Mouse (Mus musculus) ES-E14 (cell line): ENCODE results near the gene Cxcl3. TPM values are rescaled to one million over a fixed set of nuclear protein-coding genes. Genes with fewer than 3 reads are reported as not detected.

Source experiments
- DNase-seq: peaks from one replicate; pipeline ENCODE4 v3.0.0-alpha.2; 2013; ENCODE audit warnings: low read depth, low spot score
- H3K27ac ChIP-seq: 2 replicates; pipeline ENCODE4 v1.5.1; 2012; ENCODE audit warnings: low read depth, mild to moderate bottlenecking, low read length, moderate library complexity, mixed read lengths; ENCODE audit not compliant: poor library complexity, insufficient read depth, severe bottlenecking
- H3K36me3 ChIP-seq: 2 replicates; pipeline ENCODE4 v1.6.1; 2012; ENCODE audit warnings: mild to moderate bottlenecking, low read length, moderate library complexity, mixed read lengths; ENCODE audit not compliant: control insufficient read depth, poor library complexity, insufficient read depth, severe bottlenecking
- H3K4me1 ChIP-seq, 2 experiments: fragments of 150-350 bp in 1 of 2; sonication (generic) in 1 of 2; 2 replicates each; pipeline ENCODE4 v1.6.1; 2012; ENCODE audit warnings: low read length in 2 of 2, mild to moderate bottlenecking in 1 of 2, mixed read lengths in 1 of 2; ENCODE audit not compliant: control insufficient read depth in 2 of 2, insufficient read depth in 2 of 2, poor library complexity in 1 of 2
- H3K4me3 ChIP-seq, 2 experiments: fragments of 150-350 bp in 1 of 2; sonication (generic) in 1 of 2; 2 replicates each; pipeline ENCODE4 v1.5.1; 2012; ENCODE audit warnings: low read length in 2 of 2, low read depth in 1 of 2, mild to moderate bottlenecking in 1 of 2, mixed read lengths in 1 of 2; ENCODE audit not compliant: insufficient read depth in 1 of 2, poor library complexity in 1 of 2, severe bottlenecking in 1 of 2
- H3K9ac ChIP-seq: 2 replicates; pipeline ENCODE4 v1.6.1; 2012; ENCODE audit warnings: low read depth, mild to moderate bottlenecking, low read length, mixed read lengths; ENCODE audit not compliant: poor library complexity, insufficient read depth, severe bottlenecking
- H3K9me3 ChIP-seq: fragments of 150-350 bp; sonication (generic); 2 replicates; pipeline ENCODE4 v1.6.1; 2012; ENCODE audit warnings: low read depth, mild to moderate bottlenecking, low read length; ENCODE audit not compliant: control insufficient read depth, insufficient read depth
- CHD2 ChIP-seq: IDR thresholded peaks from 2 replicates; pipeline ENCODE4 v1.6.1; 2014; ENCODE audit warnings: mild to moderate bottlenecking, low read depth, low read length, inconsistent platforms
- HCFC1 ChIP-seq: IDR thresholded peaks from 2 replicates; pipeline ENCODE4 v1.6.1; 2012; ENCODE audit warnings: low read length, inconsistent platforms, borderline replicate concordance; ENCODE audit not compliant: insufficient read depth
- MAFK ChIP-seq: IDR thresholded peaks from 2 replicates; pipeline ENCODE4 v1.6.1; 2014; ENCODE audit warnings: mild to moderate bottlenecking, low read depth, low read length, inconsistent platforms; ENCODE audit not compliant: insufficient read depth
- ZC3H11A ChIP-seq: IDR thresholded peaks from 2 replicates; pipeline ENCODE4 v1.6.1; 2012; ENCODE audit warnings: low read depth, mild to moderate bottlenecking, inconsistent platforms, low read length, borderline replicate concordance
- ZNF384 ChIP-seq: IDR thresholded peaks from 2 replicates; pipeline ENCODE4 v1.6.1; 2012; ENCODE audit warnings: low read depth, low read length, inconsistent platforms
- in situ Hi-C, 2 experiments: fragments of 600-800 bp; cut with MboI; formaldehyde crosslinking; loops; one replicate each; pipeline ENCODE4 v1.15.1; 2025; ENCODE audit warnings: low sequenced_read_pairs in 2 of 2, inconsistent platforms in 1 of 2; ENCODE audit not compliant: unreplicated experiment in 2 of 2
- total RNA-seq: library from RNA; depleted of rRNA; stranded (reverse); fragments of 300-350 nt; gene quantifications from 2 replicates; pipeline ENCODE4 v1.2.3, GENCODE M21; 2012; rRNA removed

Gene Cxcl3
- not detected in 2 replicates for total RNA-seq

- H3K36me3 ChIP-seq = no peaks in the 10 kb centered on the region
Measured at GRCm38 (mm10) chr5:90785659-90786588, at the start of gene Cxcl3. Gene Cxcl3, plus strand, starts transcription at chr5:90786103.

GRCm38 (mm10) chr5:90742029-90742428 lies 43.9 kb upstream of the Cxcl3 start:
- H3K9me3 ChIP-seq = no peaks in the 10 kb centered on the region
- H3K4me3 ChIP-seq = no peak overlapping the region
- in situ Hi-C loops = no loop called here
- no peaks in the 10 kb centered on the region for H3K4me1 ChIP-seq
- TF ChIP-seq MAFK (no peak), ZC3H11A (no peak), HCFC1 (no peak)
- H3K27ac ChIP-seq = no peak overlapping the region
- H3K36me3 ChIP-seq = no peaks in the 10 kb centered on the region
- no peak overlapping the region for H3K9ac ChIP-seq
- no peak for DNase-seq

More at GRCm38 (mm10) chr5:90785659-90786588, at the start of gene Cxcl3:
- Histone ChIP-seq H3K9ac (no peak within 1 kb of the TSS), H3K9me3 (no peaks in the 10 kb centered on the region), H3K27ac (no peak within 1 kb of the TSS), H3K4me3 (peak within 1 kb of the TSS; percentile 43 to 45; a peak in 3 of 4 replicates), H3K4me1 (no peaks in the 10 kb centered on the region)
- in situ Hi-C loops = loop anchor here (10.0 to 25.0 kb wide), 2 partner anchors 124 to 131 kb away; no protein-coding TSS in a partner anchor
- peak; percentile 44 for DNase-seq
- TF ChIP-seq CHD2 (no peak), HCFC1 (no peak), MAFK (no peak), ZNF384 (no peak), ZC3H11A (no peak)

- DNase-seq = no peak
- no peaks in the 10 kb centered on the region for H3K36me3 ChIP-seq
- peaks cover 0 to 5% of the 10 kb centered on the region in 2 experiments; a peak in 1 of 4 replicates for H3K4me1 ChIP-seq
- H3K9ac ChIP-seq = no peak overlapping the region
- H3K27ac ChIP-seq = no peak overlapping the region
- no peaks in the 10 kb centered on the region for H3K9me3 ChIP-seq
- in situ Hi-C loops = no loop called here
- TF ChIP-seq MAFK (no peak), HCFC1 (no peak), ZNF384 (no peak)
- H3K4me3 ChIP-seq = no peak overlapping the region
Measured at GRCm38 (mm10) chr5:90753934-90754333, 32.0 kb upstream of the Cxcl3 start.

GRCm38 (mm10) chr5:90758020-90758605 lies 27.8 kb upstream of the Cxcl3 start:
- no peak for DNase-seq

More at GRCm38 (mm10) chr5:90758020-90758605, 27.8 kb upstream of the Cxcl3 start:
- H3K27ac ChIP-seq = no peak overlapping the region
- peaks cover 0 to 5% of the 10 kb centered on the region in 2 experiments; a peak in 1 of 4 replicates for H3K4me1 ChIP-seq
- H3K4me3 ChIP-seq = no peak overlapping the region
- in situ Hi-C loops = no loop called here
- no peak for TF ChIP-seq ZNF384
- peak; percentile 74 for TF ChIP-seq MAFK
- H3K36me3 ChIP-seq = no peaks in the 10 kb centered on the region
- H3K9me3 ChIP-seq = no peaks in the 10 kb centered on the region
- H3K9ac ChIP-seq = no peak overlapping the region
